Mouse (Mus musculus) kidney, embryonic 16.5 days (tissue): ENCODE results near the gene Zranb2. TPM values are rescaled to one million over a fixed set of nuclear protein-coding genes. Genes with fewer than 3 reads are reported as not detected.

Experiments used
- ATAC-seq: fragments of 200-750 bp; cut with Nextera tagmentation; 2 replicates; pipeline ENCODE4 v1.8.0; 2017; ENCODE audit warnings: moderate TSS enrichment; ENCODE audit not compliant: low FRiP score, low TSS enrichment
- H3K27ac ChIP-seq: fragments of 300-500 bp; sonication (generic); 2 replicates; pipeline ENCODE4 v1.5.1; 2014; ENCODE audit warnings: low read length
- H3K27me3 ChIP-seq: fragments of 300-500 bp; sonication (generic); 2 replicates; pipeline ENCODE4 v1.6.1; 2014; ENCODE audit warnings: low read length, control low read depth, mixed read lengths; ENCODE audit not compliant: insufficient read depth
- H3K36me3 ChIP-seq: fragments of 300-500 bp; sonication (generic); 2 replicates; pipeline ENCODE4 v1.6.1; 2014; ENCODE audit warnings: low read length, control low read depth, mixed read lengths; ENCODE audit not compliant: insufficient read depth
- H3K4me1 ChIP-seq: fragments of 300-500 bp; sonication (generic); 2 replicates; pipeline ENCODE4 v1.6.1; 2014; ENCODE audit warnings: low read length, control low read depth, mixed read lengths; ENCODE audit not compliant: insufficient read depth
- H3K4me2 ChIP-seq: fragments of 300-500 bp; sonication (generic); replicated peaks from 2 replicates; pipeline ENCODE4 v1.6.1; 2014; ENCODE audit warnings: low read depth, low read length
- H3K4me3 ChIP-seq: fragments of 300-500 bp; sonication (generic); 2 replicates; pipeline ENCODE4 v1.5.1; 2014; ENCODE audit warnings: mild to moderate bottlenecking, low read length
- H3K9ac ChIP-seq: fragments of 300-500 bp; sonication (generic); replicated peaks from 2 replicates; pipeline ENCODE4 v1.6.1; 2014; ENCODE audit warnings: low read length
- H3K9me3 ChIP-seq: fragments of 300-500 bp; sonication (generic); 2 replicates; pipeline ENCODE4 v1.6.1; 2016; ENCODE audit warnings: low read length, control low read depth
- WGBS: fragments of 180-500 bp; shearing (Covaris S2); extraction: QIAGEN DNeasy Blood & Tissue Kit; methylation state at CpG from one replicate; pipeline ENCODE4 v1.1.7; 2014; 5-methylcytosine and 5-hydroxymethylcytosine counted together
- polyA plus RNA-seq: library from polyadenylated mRNA; unstranded; fragments of >200 nt; fragmentation: Nextera tagmentation; extraction: Ambion mirVana; gene quantifications from 2 replicates; pipeline ENCODE4 v1.2.1, GENCODE M21; 2015

Gene Zranb2
- polyA plus RNA-seq, 1 experiment from 2014 or later, result 88.5 TPM

- Histone ChIP-seq H3K27me3 (peaks cover 20% of the 10 kb centered on the region), H3K9me3 (peaks cover 6% of the 10 kb centered on the region), H3K36me3 (peaks cover 16% of the 10 kb centered on the region), H3K27ac (peak overlapping the region; percentile 95), H3K4me1 (peaks cover 9% of the 10 kb centered on the region; the same call in 1 of the 2 replicates), H3K4me3 (peak overlapping the region; percentile 94), H3K4me2 (peak overlapping the region; percentile 85), H3K9ac (peak overlapping the region; percentile 95)
- ATAC-seq, result peak; percentile 24
- 2% methylated on average over 15 of the region's 15 CpGs for WGBS
Measured at GRCm38 (mm10) chr3:157534786-157535415, 941 bp downstream of the Zranb2 start.

GRCm38 (mm10) chr3:157549323-157549722 is 15.4 kb downstream of the Zranb2 start:
- Histone ChIP-seq H3K9ac (no peak overlapping the region), H3K4me2 (no peak overlapping the region), H3K36me3 (peaks cover 36% of the 10 kb centered on the region), H3K9me3 (no peaks in the 10 kb centered on the region), H3K4me1 (no peaks in the 10 kb centered on the region), H3K4me3 (no peak overlapping the region), H3K27me3 (no peaks in the 10 kb centered on the region), H3K27ac (no peak overlapping the region)
- no peak for ATAC-seq
- 96% methylated on average over 2 of the region's 2 CpGs for WGBS

- WGBS, result 95% methylated on average over 3 of the region's 3 CpGs
- no peaks in the 10 kb centered on the region for H3K4me1 ChIP-seq
- H3K36me3 ChIP-seq, result peaks cover 32% of the 10 kb centered on the region
- no peaks in the 10 kb centered on the region for H3K9me3 ChIP-seq
- no peaks in the 10 kb centered on the region for H3K27me3 ChIP-seq
- no peak overlapping the region for H3K27ac ChIP-seq
- no peak overlapping the region for H3K4me3 ChIP-seq
- H3K9ac ChIP-seq, result no peak overlapping the region
- H3K4me2 ChIP-seq, result no peak overlapping the region
- no peak; the same call in 1 of the 2 replicates for ATAC-seq
Measured at GRCm38 (mm10) chr3:157549758-157550600, 16.0 kb downstream of the Zranb2 start.

- H3K4me1 ChIP-seq, result peaks cover 11% of the 10 kb centered on the region; the same call in 1 of the 2 replicates
- H3K4me2 ChIP-seq, result no peak overlapping the region
- H3K27ac ChIP-seq, result no peak overlapping the region
- no peak overlapping the region for H3K4me3 ChIP-seq
- 9% methylated on average over 2 of the region's 2 CpGs for WGBS
- peaks cover 36% of the 10 kb centered on the region for H3K27me3 ChIP-seq
- no peaks in the 10 kb centered on the region for H3K36me3 ChIP-seq
- H3K9ac ChIP-seq, result no peak overlapping the region
- H3K9me3 ChIP-seq, result no peaks in the 10 kb centered on the region
- no peak for ATAC-seq
Measured at GRCm38 (mm10) chr3:157565196-157565595, 31.2 kb downstream of the Zranb2 start.

GRCm38 (mm10) chr3:157566725-157567565 is 33.0 kb downstream of the Zranb2 start, which contains the start of gene Ptger3:
Gene Ptger3, plus strand, starts transcription at chr3:157566892.
- WGBS, result 2% methylated on average over 71 of the region's 84 CpGs
- no peaks in the 10 kb centered on the region for H3K36me3 ChIP-seq
- peak within 1 kb of the TSS; percentile 45 for H3K9ac ChIP-seq
- ATAC-seq, result peak; percentile 88
- peak within 1 kb of the TSS; percentile 93 for H3K4me2 ChIP-seq
- H3K9me3 ChIP-seq, result no peaks in the 10 kb centered on the region
- H3K4me1 ChIP-seq, result peaks cover 11% of the 10 kb centered on the region; the same call in 1 of the 2 replicates
- peak within 1 kb of the TSS; percentile 56 for H3K4me3 ChIP-seq
- H3K27me3 ChIP-seq, result peaks cover 40% of the 10 kb centered on the region
- H3K27ac ChIP-seq, result no peak within 1 kb of the TSS

- ATAC-seq, result no peak; the same call in 1 of the 2 replicates
- H3K36me3 ChIP-seq, result no peaks in the 10 kb centered on the region
- H3K9me3 ChIP-seq, result no peaks in the 10 kb centered on the region
- peaks cover 40% of the 10 kb centered on the region for H3K27me3 ChIP-seq
- H3K27ac ChIP-seq, result no peak overlapping the region
- H3K4me1 ChIP-seq, result peaks cover 11% of the 10 kb centered on the region; the same call in 1 of the 2 replicates
- peak overlapping the region; percentile 45 for H3K9ac ChIP-seq
- peak overlapping the region; percentile 93 for H3K4me2 ChIP-seq
- 1% methylated on average over 33 of the region's 34 CpGs for WGBS
- peak overlapping the region; percentile 56 for H3K4me3 ChIP-seq
Measured at GRCm38 (mm10) chr3:157567566-157568132, 33.7 kb downstream of the Zranb2 start.

- no peak overlapping the region for H3K4me3 ChIP-seq
- H3K27ac ChIP-seq, result no peak overlapping the region
- WGBS, result 76% methylated on average over 6 of the region's 6 CpGs
- H3K36me3 ChIP-seq, result no peaks in the 10 kb centered on the region
- no peak for ATAC-seq
- peaks cover 8% of the 10 kb centered on the region; the same call in 1 of the 2 replicates for H3K4me1 ChIP-seq
- H3K27me3 ChIP-seq, result peaks cover 28% of the 10 kb centered on the region
- no peak overlapping the region for H3K4me2 ChIP-seq
- no peak overlapping the region for H3K9ac ChIP-seq
- H3K9me3 ChIP-seq, result no peaks in the 10 kb centered on the region
Measured at GRCm38 (mm10) chr3:157572011-157572410, 38.1 kb downstream of the Zranb2 start.

- H3K9ac ChIP-seq, result no peak overlapping the region
- H3K27ac ChIP-seq, result no peak overlapping the region
- H3K27me3 ChIP-seq, result peaks cover under 1% of the 10 kb centered on the region; the same call in 1 of the 2 replicates
- no peaks in the 10 kb centered on the region for H3K9me3 ChIP-seq
- H3K4me1 ChIP-seq, result 0 out of 2 replicates have a peak, but pooled peaks cover 3% of the 10 kb centered on the region
- 57% methylated on average over 9 of the region's 9 CpGs for whole genome bisulfite sequencing
- ATAC-seq, result no peak
- H3K4me3 ChIP-seq, result no peak overlapping the region
- H3K4me2 ChIP-seq, result no peak overlapping the region
- H3K36me3 ChIP-seq, result no peaks in the 10 kb centered on the region
Measured at GRCm38 (mm10) chr3:157575441-157576342, 41.7 kb downstream of the Zranb2 start.
